Mouse (Mus musculus) left cerebral cortex, postnatal 14 days (tissue): ENCODE results near the gene Gm8720. TPM values are rescaled to one million over a fixed set of nuclear protein-coding genes. Genes with fewer than 3 reads are reported as not detected.
"Not testable (repeated sequence)": the region's sequence is repeated elsewhere in the genome, so short reads cannot be mapped to it uniquely, and the experiment has no call there.

Source experiments
- DNase-seq, 2 experiments: peaks; one replicate each; pipeline ENCODE4 v3.0.0; 2021 to 2022; ENCODE audit warnings: low spot score in 2 of 2, mixed read lengths in 1 of 2
- intact Hi-C: fragments of 180-260 bp; cut with DNase I; formaldehyde crosslinking; loops from one replicate; pipeline ENCODE4 v1.15.1; 2025
- long read RNA-seq, 2 experiments: library from polyadenylated mRNA; stranded (forward); transcript quantifications; one replicate each; pipeline ENCODE4 v2.0.0; 2021
- total RNA-seq, 2 experiments: library from RNA; stranded (reverse); gene quantifications; 2 replicates each; pipeline ENCODE4 v1.2.3; 2021

The Gm8720 gene
- not detected for total RNA-seq
- long read RNA-seq, experiment 1: 0 reads
- long read RNA-seq, experiment 2: 0 reads

DNA sequence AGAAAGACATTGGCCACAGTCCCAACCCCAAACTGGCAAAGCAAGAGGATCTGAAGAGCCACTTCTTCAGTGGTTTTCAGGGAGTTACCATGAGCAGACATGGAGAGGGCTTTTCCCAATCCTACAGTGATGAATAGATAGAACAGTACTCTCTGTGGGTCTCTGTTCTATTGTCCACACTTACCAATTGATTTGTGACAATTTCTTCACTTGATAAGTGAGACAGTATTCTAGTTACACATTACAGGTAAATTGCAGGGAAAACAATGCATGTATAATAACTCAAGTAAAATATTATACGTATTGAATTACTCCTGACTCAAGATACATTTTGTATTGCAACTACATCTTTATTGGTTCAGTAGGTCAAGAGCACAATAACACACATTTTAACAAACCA, at the start of gene Gm8720:
Gm8720 (minus strand) TSS at position 101 of the 400 bp plus-strand sequence.
- intact Hi-C loops, DNase-seq: not testable (repeated sequence)

DNA sequence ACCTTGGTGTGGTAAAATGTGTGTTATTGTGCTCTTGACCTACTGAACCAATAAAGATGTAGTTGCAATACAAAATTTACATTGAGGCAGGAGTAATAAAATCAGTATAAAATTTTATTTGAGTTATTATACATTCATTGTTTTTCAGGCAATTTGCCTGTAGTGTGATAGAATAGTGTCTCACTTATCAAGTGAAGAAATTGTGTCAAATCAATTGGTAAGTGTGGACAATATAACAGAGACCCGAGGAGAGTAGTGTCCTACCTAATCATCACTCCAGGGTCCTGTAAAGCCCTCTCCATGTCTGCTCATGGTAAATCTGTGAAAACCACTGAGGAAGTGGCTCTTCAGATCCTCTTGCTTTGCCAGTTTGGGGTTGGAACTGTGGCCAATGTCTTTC, 12.0 kb downstream of the Gm8720 start, which contains the start of gene Vmn1r163:
Vmn1r163 (plus strand) TSS at position 301 of the 400 bp plus-strand sequence.
- intact Hi-C loops, DNase-seq: not testable (repeated sequence)

DNA sequence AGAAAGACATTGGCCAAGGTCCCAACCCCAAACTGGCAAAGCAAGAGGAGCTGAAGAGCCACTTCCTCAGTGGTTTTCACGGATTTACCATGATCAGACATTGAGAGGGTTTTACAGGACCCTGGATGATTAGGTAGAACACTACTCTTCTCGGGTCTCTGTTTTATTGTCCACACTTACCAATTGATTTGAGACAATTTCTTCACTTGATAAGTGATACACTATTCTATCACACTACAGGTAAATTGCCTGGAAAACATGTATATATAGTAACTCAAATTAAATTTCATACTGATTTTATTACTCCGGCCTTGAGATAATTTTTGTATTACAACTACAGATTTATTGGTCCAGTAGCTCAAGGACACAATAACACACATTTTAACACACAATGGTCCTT, 47.4 kb downstream of the Gm8720 start, which contains the start of gene Gm4216:
Gm4216 (minus strand) TSS at position 101 of the 400 bp plus-strand sequence.
- DNase-seq: not testable (repeated sequence)

More for the DNA sequence above, 47.4 kb downstream of the Gm8720 start, which contains the start of gene Gm4216:
- intact Hi-C loops: not testable (repeated sequence)

Other genes starting within 250 kb of the Gm8720 start
- not detected for gene Vmn1r159, start 223.9 kb downstream of the Gm8720 start, total RNA-seq
- gene Vmn1r160, start 196.2 kb downstream of the Gm8720 start, total RNA-seq: not detected
- gene Gm4214, start 82.8 kb downstream of the Gm8720 start, total RNA-seq: not detected
- not detected for gene Gm4216, start 47.5 kb downstream of the Gm8720 start, total RNA-seq
- gene Vmn1r163, start 11.9 kb downstream of the Gm8720 start, total RNA-seq: not detected
- gene Gm10662, start 77.0 kb upstream of the Gm8720 start, total RNA-seq: not detected
- not detected for gene Vmn1r165, start 149.9 kb upstream of the Gm8720 start, total RNA-seq
- not detected for gene Vmn1r166, start 184.2 kb upstream of the Gm8720 start, total RNA-seq
- not detected for gene Gm6902, start 211.4 kb upstream of the Gm8720 start, total RNA-seq
- gene Nlrp4e, start 233.7 kb upstream of the Gm8720 start, total RNA-seq: not detected